9 mouse cellular contexts compared by ENCODE assay signal in the genomic region with DNA sequence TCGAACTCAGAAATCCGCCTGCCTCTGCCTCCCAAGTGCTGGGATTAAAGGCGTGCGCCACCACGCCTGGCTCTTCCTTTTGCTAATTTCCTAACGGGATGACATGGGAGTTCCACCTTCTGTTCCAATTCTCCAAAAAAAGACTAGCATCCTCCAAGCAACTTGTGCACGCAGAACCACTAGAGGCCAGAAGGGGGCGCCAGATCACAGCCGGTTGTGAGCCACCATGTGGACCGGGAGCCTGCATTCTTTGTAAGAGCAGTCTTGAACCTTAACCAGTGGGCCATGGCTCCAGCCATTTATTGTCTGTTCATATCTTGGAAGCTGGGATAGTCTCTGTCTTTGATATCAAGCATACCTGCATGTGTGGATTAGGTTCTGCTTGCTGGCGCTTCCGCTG. TPM values are rescaled to one million over a fixed set of nuclear protein-coding genes. Genes with fewer than 3 reads are reported as not detected.
DNase-seq lines count a peak whose midpoint lies in the region; ATAC-seq lines count a peak whose summit lies in the region.
"Had no signal": no experiment of that assay in that cellular context is flagged by ENCODE, and none has a peak within 500 bp of the region (broad histone marks: within the 10 kb centered on the region; RNA-seq: fewer than 3 reads in every experiment).

No protein-coding gene starts in this region.

- H3K9ac ChIP-seq in heart, embryonic 12.5 days = no peak overlapping the region

- no peak for ATAC-seq in heart, embryonic 12.5 days (ENCODE audit: insufficient number of reproducible peaks, low FRiP score)
- peak; percentile 37 to 50; a peak in 2 of 4 replicates for ATAC-seq in hematopoietic stem cell, adult 5-6 weeks (replicated peaks in 1 of 2; ENCODE audit: insufficient read depth in 1 of 2, low FRiP score in 2 of 2, low TSS enrichment in 1 of 2, low read depth in 1 of 2, poor library complexity in 2 of 2, severe bottlenecking in 2 of 2)

- no peak overlapping the region for H3K4me3 ChIP-seq in heart, embryonic 12.5 days
- H3K4me3 ChIP-seq: erythroblast, embryonic 14.5 days had no signal

- DNase-seq in heart, adult 8-10 months (ENCODE audit: low spot score) = peak; percentile 55
- peak; percentile 80 to 82 for DNase-seq in adrenal gland, adult 18-20 months (ENCODE audit: low spot score in 2 of 2)
- peak; percentile 91 for DNase-seq in embryo, embryonic 10.5 days (ENCODE audit: low spot score)
- DNase-seq in layer of hippocampus, postnatal 25 days (ENCODE audit: extremely low spot score in 1 of 2, low spot score in 1 of 2) = peak; percentile 63 to 92
- peak; percentile 84 for DNase-seq in mesoderm, embryonic 11.5 days (ENCODE audit: low read depth, low spot score)
- DNase-seq in testis, postnatal 10 days (ENCODE audit: low spot score) = peak; percentile 90

- no peaks in the 10 kb centered on the region for H3K9me3 ChIP-seq in heart, embryonic 12.5 days (replicated peaks)

- no peak overlapping the region for H3K27ac ChIP-seq in heart, embryonic 12.5 days (ENCODE audit: poor library complexity, severe bottlenecking)

- WGBS in heart, embryonic 12.5 days = 19% methylated on average over 12 of the region's 12 CpGs

- no peaks in the 10 kb centered on the region for H3K36me3 ChIP-seq in heart, embryonic 12.5 days

- H3K4me2 ChIP-seq in heart, embryonic 12.5 days = no peak overlapping the region

- H3K27me3 ChIP-seq in heart, embryonic 12.5 days (replicated peaks) = peaks cover 99% of the 10 kb centered on the region

- H3K4me1 ChIP-seq in heart, embryonic 12.5 days (replicated peaks) = peaks cover 41% of the 10 kb centered on the region

RNA-seq across cellular contexts. Expression of a gene that starts 1.5 kb away (rescaled TPM):
- under 1 TPM in 1 of 4 experiments, not detected in 3; 0.41 TPM for total RNA-seq in heart, adult 8-10 months (2022)
- 2.0 and 3.5 TPM in 2 replicates for polyA plus RNA-seq in heart, embryonic 12.5 days (2016; fragmentation: Nextera tagmentation; extraction: Ambion mirVana)
- total RNA-seq in adrenal gland, adult 18-20 months (2021) = not detected
- not detected in 2 replicates for total RNA-seq in hematopoietic stem cell, adult 5-6 weeks (2017)
- total RNA-seq in layer of hippocampus, postnatal 25 days (2021) = 1 to 10 TPM; 4.6 to 5.8 TPM
